Mouse (Mus musculus): ENCODE data around the gene Rce1. TPM values are rescaled to one million over a fixed set of nuclear protein-coding genes. Genes with fewer than 3 reads are reported as not detected.
A peak's percentile ranks its signal among the peaks of the same experiment; 100 is the strongest.
"Not testable (repeated sequence)": the region's sequence is repeated elsewhere in the genome, so short reads cannot be mapped to it uniquely, and the experiment has no call there.

Gene Rce1
- polyA plus RNA-seq, 1 experiment from 2014 or later: 69.2 TPM

GRCm38 (mm10) chr19:4603801-4604723 is 21.4 kb downstream of the Rce1 start:
- no peak overlapping the region for H3K4me3 ChIP-seq (ENCODE audit: low read length)
- 35% methylated on average over 24 of the region's 24 CpGs for WGBS
- peaks cover 18% of the 10 kb centered on the region for H3K4me1 ChIP-seq (ENCODE audit: control insufficient read depth, insufficient read depth, low read length)
- H3K36me3 ChIP-seq (ENCODE audit: control insufficient read depth, insufficient read depth, low read length): no peaks in the 10 kb centered on the region
- H3K9me3 ChIP-seq (ENCODE audit: control insufficient read depth, low read length): no peaks in the 10 kb centered on the region
- ATAC-seq: peak; percentile 82
- H3K9ac ChIP-seq (ENCODE audit: low read depth, low read length): peak overlapping the region; percentile 51
- H3K4me2 ChIP-seq (ENCODE audit: low read depth, low read length): no peak overlapping the region; the same call in 1 of the 2 replicates
- peak overlapping the region; percentile 19; the same call in 1 of the 2 replicates for H3K27ac ChIP-seq (ENCODE audit: low read length)
- no peaks in the 10 kb centered on the region for H3K27me3 ChIP-seq (replicated peaks; ENCODE audit: control insufficient read depth, insufficient read depth, low read length)

GRCm38 (mm10) chr19:4602459-4602858 is 23.0 kb downstream of the Rce1 start:
- Histone ChIP-seq H3K27ac (ENCODE audit: low read length) (no peak overlapping the region), H3K9me3 (ENCODE audit: control insufficient read depth, low read length) (no peaks in the 10 kb centered on the region), H3K9ac (ENCODE audit: low read depth, low read length) (no peak overlapping the region), H3K4me2 (ENCODE audit: low read depth, low read length) (no peak overlapping the region), H3K36me3 (ENCODE audit: control insufficient read depth, insufficient read depth, low read length) (no peaks in the 10 kb centered on the region), H3K4me3 (ENCODE audit: low read length) (no peak overlapping the region), H3K27me3 (replicated peaks; ENCODE audit: control insufficient read depth, insufficient read depth, low read length) (no peaks in the 10 kb centered on the region), H3K4me1 (ENCODE audit: control insufficient read depth, insufficient read depth, low read length) (peaks cover 22% of the 10 kb centered on the region)
- WGBS: 87% methylated on average over 20 of the region's 20 CpGs
- no peak for ATAC-seq

- ATAC-seq: no peak
- no peak overlapping the region for H3K4me2 ChIP-seq (ENCODE audit: low read depth, low read length)
- no peaks in the 10 kb centered on the region for H3K9me3 ChIP-seq (ENCODE audit: control insufficient read depth, low read length)
These were observed 29.4 kb downstream of the Rce1 start for GRCm38 (mm10) chr19:4596071-4596470.

GRCm38 (mm10) chr19:4593792-4594522 is 31.5 kb downstream of the Rce1 start:
- H3K9ac ChIP-seq (ENCODE audit: low read depth, low read length): peak overlapping the region; percentile 37; the same call in 1 of the 2 replicates
- H3K27me3 ChIP-seq (replicated peaks; ENCODE audit: control insufficient read depth, insufficient read depth, low read length): no peaks in the 10 kb centered on the region
- ATAC-seq: peak; percentile 96
- peaks cover 14% of the 10 kb centered on the region; the same call in 1 of the 2 replicates for H3K4me1 ChIP-seq (ENCODE audit: control insufficient read depth, insufficient read depth, low read length)
- no peak overlapping the region for H3K4me3 ChIP-seq (ENCODE audit: low read length)
- H3K4me2 ChIP-seq (ENCODE audit: low read depth, low read length): no peak overlapping the region
- H3K9me3 ChIP-seq (ENCODE audit: control insufficient read depth, low read length): no peaks in the 10 kb centered on the region
- H3K27ac ChIP-seq (ENCODE audit: low read length): peak overlapping the region; percentile 77
- WGBS: 46% methylated on average over 7 of the region's 7 CpGs
- H3K36me3 ChIP-seq (ENCODE audit: control insufficient read depth, insufficient read depth, low read length): no peaks in the 10 kb centered on the region

More at GRCm38 (mm10) chr19:4596071-4596470, 29.4 kb downstream of the Rce1 start:
- no peaks in the 10 kb centered on the region for H3K27me3 ChIP-seq (replicated peaks; ENCODE audit: control insufficient read depth, insufficient read depth, low read length)
- no peaks in the 10 kb centered on the region for H3K36me3 ChIP-seq (ENCODE audit: control insufficient read depth, insufficient read depth, low read length)
- no peak overlapping the region for H3K4me3 ChIP-seq (ENCODE audit: low read length)
- H3K4me1 ChIP-seq (ENCODE audit: control insufficient read depth, insufficient read depth, low read length): peaks cover 10% of the 10 kb centered on the region; the same call in 1 of the 2 replicates
- 61% methylated on average over 2 of the region's 2 CpGs for WGBS
- H3K9ac ChIP-seq (ENCODE audit: low read depth, low read length): no peak overlapping the region
- H3K27ac ChIP-seq (ENCODE audit: low read length): no peak overlapping the region

GRCm38 (mm10) chr19:4590025-4590424 is 35.4 kb downstream of the Rce1 start:
- H3K9ac ChIP-seq (ENCODE audit: low read depth, low read length): no peak overlapping the region
- H3K4me3 ChIP-seq (ENCODE audit: low read length): no peak overlapping the region
- WGBS: 66% methylated on average over 3 of the region's 3 CpGs
- no peak overlapping the region for H3K27ac ChIP-seq (ENCODE audit: low read length)
- H3K4me2 ChIP-seq (ENCODE audit: low read depth, low read length): no peak overlapping the region
- no peaks in the 10 kb centered on the region for H3K27me3 ChIP-seq (replicated peaks; ENCODE audit: control insufficient read depth, insufficient read depth, low read length)
- H3K9me3 ChIP-seq (ENCODE audit: control insufficient read depth, low read length): no peaks in the 10 kb centered on the region
- peaks cover 9% of the 10 kb centered on the region; the same call in 1 of the 2 replicates for H3K4me1 ChIP-seq (ENCODE audit: control insufficient read depth, insufficient read depth, low read length)
- no peaks in the 10 kb centered on the region for H3K36me3 ChIP-seq (ENCODE audit: control insufficient read depth, insufficient read depth, low read length)
- no peak for ATAC-seq

GRCm38 (mm10) chr19:4589081-4589480 is 36.4 kb downstream of the Rce1 start:
- ATAC-seq: no peak
- no peaks in the 10 kb centered on the region for H3K9me3 ChIP-seq (ENCODE audit: control insufficient read depth, low read length)
- peaks cover 5% of the 10 kb centered on the region; the same call in 1 of the 2 replicates for H3K4me1 ChIP-seq (ENCODE audit: control insufficient read depth, insufficient read depth, low read length)
- H3K27ac ChIP-seq (ENCODE audit: low read length): no peak overlapping the region
- H3K27me3 ChIP-seq (replicated peaks; ENCODE audit: control insufficient read depth, insufficient read depth, low read length): no peaks in the 10 kb centered on the region
- H3K36me3 ChIP-seq (ENCODE audit: control insufficient read depth, insufficient read depth, low read length): no peaks in the 10 kb centered on the region
- H3K4me2 ChIP-seq (ENCODE audit: low read depth, low read length): no peak overlapping the region
- H3K9ac ChIP-seq (ENCODE audit: low read depth, low read length): no peak overlapping the region
- WGBS: 58% methylated on average over 1 of the region's 1 CpGs
- H3K4me3 ChIP-seq (ENCODE audit: low read length): no peak overlapping the region

- no peak for ATAC-seq
- Histone ChIP-seq H3K27me3 (replicated peaks; ENCODE audit: control insufficient read depth, insufficient read depth, low read length) (no peaks in the 10 kb centered on the region), H3K9ac (ENCODE audit: low read depth, low read length) (no peak overlapping the region), H3K27ac (ENCODE audit: low read length) (no peak overlapping the region), H3K36me3 (ENCODE audit: control insufficient read depth, insufficient read depth, low read length) (no peaks in the 10 kb centered on the region), H3K4me2 (ENCODE audit: low read depth, low read length) (no peak overlapping the region), H3K4me1 (ENCODE audit: control insufficient read depth, insufficient read depth, low read length) (0 out of 2 replicates have a peak, but pooled peaks cover 4% of the 10 kb centered on the region), H3K9me3 (ENCODE audit: control insufficient read depth, low read length) (no peaks in the 10 kb centered on the region), H3K4me3 (ENCODE audit: low read length) (no peak overlapping the region)
- WGBS: 58% methylated on average over 3 of the region's 3 CpGs
These were observed 37.0 kb downstream of the Rce1 start for GRCm38 (mm10) chr19:4588430-4588829.

GRCm38 (mm10) chr19:4587426-4587825 is 38.0 kb downstream of the Rce1 start:
- H3K4me3 ChIP-seq (ENCODE audit: low read length): no peak overlapping the region
- H3K9ac ChIP-seq (ENCODE audit: low read depth, low read length): no peak overlapping the region
- no peak overlapping the region for H3K27ac ChIP-seq (ENCODE audit: low read length)
- H3K36me3 ChIP-seq (ENCODE audit: control insufficient read depth, insufficient read depth, low read length): no peaks in the 10 kb centered on the region
- no peak overlapping the region for H3K4me2 ChIP-seq (ENCODE audit: low read depth, low read length)
- 66% methylated on average over 2 of the region's 2 CpGs for WGBS
- H3K27me3 ChIP-seq (replicated peaks; ENCODE audit: control insufficient read depth, insufficient read depth, low read length): no peaks in the 10 kb centered on the region
- ATAC-seq: no peak
- 0 out of 2 replicates have a peak, but pooled peaks cover 4% of the 10 kb centered on the region for H3K4me1 ChIP-seq (ENCODE audit: control insufficient read depth, insufficient read depth, low read length)
- no peaks in the 10 kb centered on the region for H3K9me3 ChIP-seq (ENCODE audit: control insufficient read depth, low read length)

GRCm38 (mm10) chr19:4586783-4587182 is 38.7 kb downstream of the Rce1 start:
- not testable (repeated sequence) for H3K27me3 ChIP-seq (replicated peaks; ENCODE audit: control insufficient read depth, insufficient read depth, low read length); H3K4me2 ChIP-seq (ENCODE audit: low read depth, low read length); H3K4me3 ChIP-seq (ENCODE audit: low read length); H3K9me3 ChIP-seq (ENCODE audit: control insufficient read depth, low read length); ATAC-seq; H3K9ac ChIP-seq (ENCODE audit: low read depth, low read length); H3K4me1 ChIP-seq (ENCODE audit: control insufficient read depth, insufficient read depth, low read length); H3K36me3 ChIP-seq (ENCODE audit: control insufficient read depth, insufficient read depth, low read length); H3K27ac ChIP-seq (ENCODE audit: low read length)

Data from intestine, embryonic 16.5 days (tissue).